Mouse (Mus musculus): ENCODE results near the gene Gps2.

Gene Gps2

GRCm38 (mm10) chr11:69965271-69966005, 51.8 kb downstream of the Gps2 start:
- DNase-seq, result peak; percentile 89 to 94
